Mouse (Mus musculus) CD4-positive helper T cell, adult 2 months (primary cell): ENCODE results near the gene Zc3h7b.
"Not testable (repeated sequence)": the region's sequence is repeated elsewhere in the genome, so short reads cannot be mapped to it uniquely, and the experiment has no call there.

Experiments
- DNase-seq: peaks from one replicate; pipeline ENCODE4 v3.0.0-alpha.2; 2012; ENCODE audit warnings: low read depth, missing footprints, low spot score

The Zc3h7b gene

GRCm38 (mm10) chr15:81744992-81745600 lies at the start of gene Zc3h7b, which contains the start of gene Rangap1:
Zc3h7b (plus strand) TSS chr15:81745057.
Rangap1 (minus strand) TSS chr15:81745530.
- DNase-seq, result peak; percentile 68

- no peak for DNase-seq
Observed at GRCm38 (mm10) chr15:81697175-81697574, 47.7 kb upstream of the Zc3h7b start, which contains the start of gene Chadl. Chadl (minus strand) TSS chr15:81697287.

- DNase-seq, result peak; percentile 50
Observed at GRCm38 (mm10) chr15:81697847-81698246, 47.0 kb upstream of the Zc3h7b start.

- no peak for DNase-seq
Observed at GRCm38 (mm10) chr15:81698532-81698931, 46.3 kb upstream of the Zc3h7b start.

- no peak for DNase-seq
Observed at GRCm38 (mm10) chr15:81700161-81700560, 44.7 kb upstream of the Zc3h7b start.

- DNase-seq, result no peak
Observed at GRCm38 (mm10) chr15:81700601-81701000, 44.3 kb upstream of the Zc3h7b start.

GRCm38 (mm10) chr15:81701350-81701749 lies 43.5 kb upstream of the Zc3h7b start:
- not testable (repeated sequence) for DNase-seq

GRCm38 (mm10) chr15:81702306-81703093 lies 42.4 kb upstream of the Zc3h7b start:
- DNase-seq, result no peak

- no peak for DNase-seq
Observed at GRCm38 (mm10) chr15:81703094-81703489, 41.8 kb upstream of the Zc3h7b start.

GRCm38 (mm10) chr15:81708991-81709390 lies 35.9 kb upstream of the Zc3h7b start:
- DNase-seq, result no peak

- no peak for DNase-seq
Observed at GRCm38 (mm10) chr15:81709686-81710085, 35.2 kb upstream of the Zc3h7b start.

GRCm38 (mm10) chr15:81710801-81711200 lies 34.1 kb upstream of the Zc3h7b start:
- DNase-seq, result no peak

GRCm38 (mm10) chr15:81713742-81714141 lies 31.1 kb upstream of the Zc3h7b start:
- DNase-seq, result no peak

GRCm38 (mm10) chr15:81718336-81719138 lies 26.3 kb upstream of the Zc3h7b start:
- DNase-seq, result no peak

GRCm38 (mm10) chr15:81719139-81719531 lies 25.7 kb upstream of the Zc3h7b start:
- no peak for DNase-seq

GRCm38 (mm10) chr15:81722361-81722760 lies 22.5 kb upstream of the Zc3h7b start:
- DNase-seq, result no peak

- no peak for DNase-seq
Observed at GRCm38 (mm10) chr15:81723653-81724052, 21.2 kb upstream of the Zc3h7b start.

GRCm38 (mm10) chr15:81725965-81726364 lies 18.9 kb upstream of the Zc3h7b start:
- DNase-seq, result no peak

- no peak for DNase-seq
Observed at GRCm38 (mm10) chr15:81729241-81729791, 15.5 kb upstream of the Zc3h7b start.

GRCm38 (mm10) chr15:81729792-81730635 lies 14.8 kb upstream of the Zc3h7b start:
- DNase-seq, result peak; percentile 99

- DNase-seq, result no peak
Observed at GRCm38 (mm10) chr15:81735075-81735474, 9.8 kb upstream of the Zc3h7b start.
